Mouse (Mus musculus) bone marrow, adult 2 months (tissue): ENCODE data around the gene Rasal2.

Experiments used
- CTCF ChIP-seq: fragments of 200-500 bp; IDR thresholded peaks from 2 replicates; pipeline ENCODE4 v1.5.1; 2011; ENCODE audit warnings: low read length, control low read depth; ENCODE audit not compliant: control insufficient read depth, insufficient read depth
- POLR2A ChIP-seq: fragments of 200-500 bp; IDR thresholded peaks from 2 replicates; pipeline ENCODE4 v1.6.1; 2011; ENCODE audit warnings: low read depth, mild to moderate bottlenecking, control low read depth, low read length, borderline replicate concordance; ENCODE audit not compliant: control insufficient read depth

GRCm38 (mm10) chr1:157286561-157286960, 125.8 kb downstream of the Rasal2 start:
- TF ChIP-seq CTCF (no peak), POLR2A (no peak)
